Mouse (Mus musculus) heart, embryonic 14.5 days (tissue): ENCODE results near the gene Csrnp2. TPM values are rescaled to one million over a fixed set of nuclear protein-coding genes. Genes with fewer than 3 reads are reported as not detected.
"Not testable (repeated sequence)": the region's sequence is repeated elsewhere in the genome, so short reads cannot be mapped to it uniquely, and the experiment has no call there.

Experiments used
- ATAC-seq: fragments of 200-750 bp; cut with Nextera tagmentation; 2 replicates; pipeline ENCODE4 v1.8.0; 2017; ENCODE audit warnings: low read depth, moderate TSS enrichment; ENCODE audit not compliant: insufficient number of reproducible peaks, insufficient read depth, low FRiP score
- H3K27ac ChIP-seq, 2 experiments: fragments of 200-500 bp in 1 of 2; fragments of 300-500 bp in 1 of 2; sonication (generic) in 1 of 2; replicated peaks in 1 of 2; 2 replicates each; pipeline ENCODE4 v1.5.1; 2012 to 2014; ENCODE audit warnings: low read depth in 2 of 2, low read length in 2 of 2, control low read depth in 1 of 2, mild to moderate bottlenecking in 1 of 2, mixed read lengths in 1 of 2; ENCODE audit not compliant: control insufficient read depth in 1 of 2, insufficient read depth in 1 of 2
- H3K27me3 ChIP-seq: fragments of 300-500 bp; sonication (generic); 2 replicates; pipeline ENCODE4 v1.6.1; 2014; ENCODE audit warnings: mild to moderate bottlenecking, low read length, control low read depth; ENCODE audit not compliant: control insufficient read depth, insufficient read depth
- H3K36me3 ChIP-seq: fragments of 300-500 bp; sonication (generic); 2 replicates; pipeline ENCODE4 v1.6.1; 2014; ENCODE audit warnings: mild to moderate bottlenecking, control low read depth, low read length, mixed read lengths; ENCODE audit not compliant: control insufficient read depth, insufficient read depth
- H3K4me1 ChIP-seq, 2 experiments: fragments of 200-500 bp in 1 of 2; fragments of 300-500 bp in 1 of 2; sonication (generic) in 1 of 2; 2 replicates each; pipeline ENCODE4 v1.6.1; 2012 to 2014; ENCODE audit warnings: low read length in 2 of 2, control low read depth in 1 of 2, mixed read lengths in 1 of 2; ENCODE audit not compliant: control insufficient read depth in 2 of 2, insufficient read depth in 2 of 2
- H3K4me2 ChIP-seq: fragments of 300-500 bp; sonication (generic); 2 replicates; pipeline ENCODE4 v1.6.1; 2014; ENCODE audit warnings: mild to moderate bottlenecking, low read length
- H3K4me3 ChIP-seq, 2 experiments: fragments of 200-500 bp in 1 of 2; fragments of 300-500 bp in 1 of 2; sonication (generic) in 1 of 2; 2 replicates each; pipeline ENCODE4 v1.5.1; 2012 to 2014; ENCODE audit warnings: low read length in 2 of 2, mild to moderate bottlenecking in 2 of 2, control low read depth in 1 of 2, low read depth in 1 of 2, moderate library complexity in 1 of 2; ENCODE audit not compliant: control insufficient read depth in 1 of 2, insufficient read depth in 1 of 2
- H3K9ac ChIP-seq: fragments of 300-500 bp; sonication (generic); 2 replicates; pipeline ENCODE4 v1.6.1; 2014; ENCODE audit warnings: mild to moderate bottlenecking, low read length
- H3K9me3 ChIP-seq: fragments of 300-500 bp; sonication (generic); 2 replicates; pipeline ENCODE4 v1.6.1; 2016; ENCODE audit warnings: low read length, control low read depth; ENCODE audit not compliant: control insufficient read depth
- WGBS: fragments of 180-500 bp; shearing (Covaris S2); extraction: QIAGEN DNeasy Blood & Tissue Kit; methylation state at CpG from one replicate; pipeline ENCODE4 v1.1.7; 2014; 5-methylcytosine and 5-hydroxymethylcytosine counted together
- polyA plus RNA-seq: library from polyadenylated mRNA; unstranded; fragments of >200 nt; fragmentation: Nextera tagmentation; extraction: Ambion mirVana; gene quantifications from 2 replicates; pipeline ENCODE4 v1.2.1, GENCODE M21; 2014

Csrnp2 gene
- polyA plus RNA-seq, 1 experiment from 2014 or later = 8.1 TPM

DNA sequence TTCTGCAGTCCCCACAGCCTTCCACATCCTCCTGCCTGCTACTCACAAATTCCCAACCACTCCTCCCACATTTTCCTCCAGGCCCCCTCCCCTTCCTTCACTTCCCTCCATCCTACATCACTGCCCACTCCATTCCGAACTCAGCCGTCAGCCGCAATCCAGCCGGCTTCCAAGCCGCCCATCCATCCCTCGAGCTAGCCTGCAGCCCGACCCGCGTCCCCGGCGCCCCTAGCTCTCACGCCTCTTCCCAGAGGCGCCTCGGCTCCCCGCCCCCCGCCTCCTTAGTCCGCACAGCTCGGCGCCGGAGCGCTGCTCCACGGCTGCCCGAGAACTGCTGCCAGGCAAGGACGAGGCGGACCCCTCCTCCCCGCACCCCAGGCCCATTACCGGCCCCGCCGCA lies 641 bp downstream of the Csrnp2 start:
- no peaks in the 10 kb centered on the region for H3K9me3 ChIP-seq
- peak overlapping the region; percentile 90 for H3K9ac ChIP-seq
- H3K36me3 ChIP-seq = no peaks in the 10 kb centered on the region
- H3K27ac ChIP-seq = peak overlapping the region; percentile 80 to 85
- peak overlapping the region; percentile 63 to 92 for H3K4me3 ChIP-seq
- 1% methylated on average over 29 of the region's 29 CpGs for WGBS
- peaks cover 18 to 42% of the 10 kb centered on the region in 2 experiments for H3K4me1 ChIP-seq
- ATAC-seq = peak; percentile 66
- no peaks in the 10 kb centered on the region for H3K27me3 ChIP-seq
- H3K4me2 ChIP-seq = peak overlapping the region; percentile 75

GRCm38 (mm10) chr15:100491966-100492365 lies 3.3 kb downstream of the Csrnp2 start:
- 0 out of 2 replicates have a peak overlapping the region, but pooled peaks have one; percentile 5 for H3K4me2 ChIP-seq
- WGBS = 67% methylated on average over 9 of the region's 9 CpGs
- ATAC-seq = no peak
- H3K36me3 ChIP-seq = peaks cover 12% of the 10 kb centered on the region
- H3K27me3 ChIP-seq = no peaks in the 10 kb centered on the region
- H3K4me1 ChIP-seq = peaks cover 30 to 57% of the 10 kb centered on the region in 2 experiments
- no peak overlapping the region for H3K27ac ChIP-seq
- H3K4me3 ChIP-seq = no peak overlapping the region
- no peaks in the 10 kb centered on the region for H3K9me3 ChIP-seq
- H3K9ac ChIP-seq = no peak overlapping the region

DNA sequence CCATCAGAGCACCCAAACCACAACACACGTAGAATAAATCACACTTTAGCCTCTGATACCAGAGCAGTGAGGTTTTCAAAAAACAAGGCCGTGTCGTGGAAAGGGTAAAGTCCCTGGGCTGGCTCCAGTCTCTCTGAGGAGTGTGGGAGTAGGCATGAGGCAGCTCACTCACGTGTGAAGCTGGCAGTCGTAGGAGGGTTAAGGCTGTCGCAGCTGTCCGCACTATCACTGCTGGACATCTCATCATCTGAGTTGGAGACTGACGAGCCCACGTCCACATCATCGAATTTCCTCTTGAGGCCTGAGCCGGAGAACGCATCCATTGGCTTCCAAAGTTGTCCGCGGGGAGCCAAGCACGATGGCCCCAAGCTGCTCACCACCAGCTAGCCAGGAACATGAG lies 6.0 kb downstream of the Csrnp2 start:
- Histone ChIP-seq H3K4me1 (peaks cover 29 to 55% of the 10 kb centered on the region in 2 experiments), H3K9ac (no peak overlapping the region; the same call in 1 of the 2 replicates)
- 75% methylated on average over 15 of the region's 15 CpGs for WGBS

DNA sequence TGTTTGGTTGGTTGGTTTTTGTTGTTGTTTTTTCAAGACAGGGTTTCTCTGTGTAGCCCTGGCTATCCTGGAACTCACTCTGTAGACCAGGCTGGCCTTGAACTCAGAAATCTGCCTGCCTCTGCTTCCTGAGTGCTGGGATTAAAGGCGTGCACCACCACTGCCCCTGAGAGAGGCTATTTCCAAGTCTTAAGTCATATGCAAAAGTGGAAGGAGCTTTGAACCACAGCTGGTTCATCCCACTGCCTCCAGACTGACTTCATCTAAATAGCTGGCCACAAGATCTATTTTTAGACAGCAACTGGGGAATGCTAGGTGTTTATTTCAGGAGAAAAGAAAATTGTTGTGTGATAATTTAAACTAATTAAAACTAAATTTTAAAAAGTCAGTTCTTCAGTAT lies 7.0 kb downstream of the Csrnp2 start:
- 23% methylated on average over 1 of the region's 1 CpGs for WGBS
- ATAC-seq, H3K4me3 ChIP-seq, H3K27me3 ChIP-seq, H3K4me2 ChIP-seq, H3K9ac ChIP-seq, H3K27ac ChIP-seq, H3K9me3 ChIP-seq: not testable (repeated sequence)
- peaks cover 48% of the 10 kb centered on the region for H3K36me3 ChIP-seq
- H3K4me1 ChIP-seq = peaks cover 27 to 46% of the 10 kb centered on the region in 2 experiments

More for the DNA sequence above, 6.0 kb downstream of the Csrnp2 start:
- no peak for ATAC-seq
- Histone ChIP-seq H3K27me3 (no peaks in the 10 kb centered on the region), H3K9me3 (no peaks in the 10 kb centered on the region), H3K27ac (0 out of 4 replicates have a peak overlapping the region, but pooled peaks of 1 of the 2 experiments have one; percentile 6), H3K4me2 (no peak overlapping the region), H3K4me3 (no peak overlapping the region), H3K36me3 (peaks cover 39% of the 10 kb centered on the region)

DNA sequence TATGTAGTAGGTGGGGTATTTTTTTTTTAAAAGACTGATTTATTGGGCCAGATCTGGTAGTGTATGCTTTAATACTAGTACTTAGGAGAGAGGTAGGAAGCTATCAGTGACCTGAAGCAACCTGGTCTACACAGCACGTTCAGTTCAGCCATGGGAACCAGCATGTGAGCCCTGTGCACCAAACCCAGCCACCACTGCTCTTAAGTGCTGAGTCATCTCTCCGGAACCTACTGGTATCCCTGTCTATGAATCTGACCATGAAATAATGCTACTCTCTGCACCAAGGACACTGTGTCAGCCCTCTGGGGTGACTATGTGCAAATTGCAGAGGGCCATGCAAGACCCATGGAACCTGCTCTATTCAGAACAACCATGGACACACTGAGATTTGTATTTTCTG lies 8.2 kb downstream of the Csrnp2 start:
- ATAC-seq = no peak
- H3K9ac ChIP-seq = no peak overlapping the region
- no peak overlapping the region for H3K4me2 ChIP-seq
- no peak overlapping the region for H3K4me3 ChIP-seq
- H3K4me1 ChIP-seq = peaks cover 24 to 35% of the 10 kb centered on the region in 2 experiments
- H3K27ac ChIP-seq = no peak overlapping the region
- 87% methylated on average over 2 of the region's 2 CpGs for WGBS
- no peaks in the 10 kb centered on the region for H3K27me3 ChIP-seq
- no peaks in the 10 kb centered on the region for H3K9me3 ChIP-seq
- H3K36me3 ChIP-seq = peaks cover 60% of the 10 kb centered on the region

- Histone ChIP-seq H3K9ac (0 out of 2 replicates have a peak overlapping the region, but pooled peaks have one; percentile 11), H3K4me1 (peaks cover 22 to 29% of the 10 kb centered on the region in 2 experiments), H3K4me2 (no peak overlapping the region), H3K36me3 (peaks cover 66% of the 10 kb centered on the region), H3K9me3 (no peaks in the 10 kb centered on the region), H3K27ac (no peak overlapping the region), H3K4me3 (no peak overlapping the region), H3K27me3 (no peaks in the 10 kb centered on the region)
- no peak for ATAC-seq
- 45% methylated on average over 7 of the region's 7 CpGs for WGBS
Measured at GRCm38 (mm10) chr15:100486450-100486849, 8.8 kb downstream of the Csrnp2 start.

DNA sequence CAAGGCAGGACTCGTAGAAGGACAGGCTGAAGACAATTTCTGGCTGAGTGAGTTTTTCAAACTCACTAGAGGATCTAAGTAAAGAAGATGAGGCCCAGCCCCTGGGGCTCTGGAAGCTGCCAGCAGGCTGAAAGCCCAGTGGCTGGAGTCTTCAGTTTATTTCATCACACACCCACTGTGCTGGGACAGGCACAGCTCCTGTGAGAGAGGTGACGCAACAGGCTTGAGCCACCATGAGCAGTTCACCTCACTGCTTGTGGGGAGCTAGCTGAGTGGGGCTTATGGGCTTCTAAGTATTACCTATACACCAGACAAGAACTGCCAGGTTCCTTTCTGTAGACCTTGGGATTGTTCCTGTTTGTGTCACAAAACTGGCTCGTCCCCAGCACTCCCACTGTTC lies 9.7 kb downstream of the Csrnp2 start:
- Histone ChIP-seq H3K9ac (no peak overlapping the region), H3K4me2 (no peak overlapping the region), H3K4me1 (peaks cover 20 to 24% of the 10 kb centered on the region in 2 experiments), H3K36me3 (peaks cover 75% of the 10 kb centered on the region), H3K27ac (no peak overlapping the region), H3K27me3 (no peaks in the 10 kb centered on the region), H3K9me3 (no peaks in the 10 kb centered on the region), H3K4me3 (no peak overlapping the region)
- no peak for ATAC-seq
- WGBS = 84% methylated on average over 3 of the region's 3 CpGs

DNA sequence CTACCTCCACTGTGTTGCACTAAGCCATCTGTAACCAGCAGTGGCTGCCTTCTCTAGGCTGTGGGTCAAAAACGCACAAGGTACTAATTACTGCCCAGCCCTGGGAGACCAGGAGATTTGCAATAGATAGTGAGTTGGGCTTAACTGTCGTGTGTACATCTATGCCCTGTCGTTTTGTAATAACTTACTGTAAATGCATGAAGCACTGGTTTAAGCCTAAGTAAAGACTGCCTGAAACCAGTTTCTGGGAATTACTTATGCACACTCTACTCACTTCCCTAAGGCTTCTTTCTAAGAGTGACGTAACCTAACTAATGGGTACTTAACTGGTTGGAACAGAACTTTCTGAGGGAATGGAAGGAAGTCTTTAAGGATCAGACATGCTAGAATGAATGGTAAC lies 16.4 kb downstream of the Csrnp2 start:
- WGBS = 79% methylated on average over 4 of the region's 4 CpGs
- Histone ChIP-seq H3K27ac (no peak overlapping the region), H3K4me2 (no peak overlapping the region), H3K36me3 (peaks cover 93% of the 10 kb centered on the region), H3K4me1 (no peaks in the 10 kb centered on the region), H3K9me3 (no peaks in the 10 kb centered on the region), H3K4me3 (no peak overlapping the region), H3K27me3 (no peaks in the 10 kb centered on the region), H3K9ac (no peak overlapping the region)
- no peak for ATAC-seq
